Mouse (Mus musculus): ENCODE results near the gene Endov. TPM values are rescaled to one million over a fixed set of nuclear protein-coding genes. Genes with fewer than 3 reads are reported as not detected.

Gene Endov
- polyA plus RNA-seq, 1 experiment from 2014 or later = 16.3 TPM

DNA sequence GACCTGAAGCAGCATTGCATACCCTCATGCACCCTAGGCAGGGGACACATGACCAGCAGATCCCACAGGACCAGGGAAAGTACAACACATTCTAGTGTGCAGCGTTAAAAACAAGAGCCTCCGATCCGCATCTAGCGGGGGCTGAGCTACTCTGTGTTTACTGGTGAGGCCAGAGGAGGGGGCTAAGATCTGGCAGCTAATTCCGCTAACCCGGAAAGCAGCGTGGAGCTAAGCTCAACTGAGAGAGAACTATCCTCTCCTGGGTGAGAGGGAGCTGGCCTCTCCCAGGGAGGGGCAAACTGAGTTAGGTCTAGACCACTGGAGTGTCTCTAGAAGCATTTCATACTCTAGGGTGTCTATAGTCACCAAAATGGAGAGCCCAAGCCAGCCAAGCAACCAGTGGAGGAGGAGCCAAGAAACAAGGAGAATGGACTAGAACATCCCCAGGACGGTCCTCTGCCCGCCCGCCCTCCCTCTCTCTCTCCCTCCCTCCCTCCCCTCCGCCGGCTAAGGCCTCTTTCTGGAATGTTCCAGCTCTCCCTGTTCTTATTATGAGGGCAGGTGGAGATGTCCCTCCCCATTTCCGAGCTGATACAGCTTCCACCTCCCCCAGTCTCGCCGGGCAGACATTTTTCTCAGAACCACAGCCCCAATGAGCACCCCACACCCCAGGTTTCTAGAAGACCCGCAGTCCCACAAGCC is 52.8 kb downstream of the Endov start:
- Histone ChIP-seq H3K9me3 (replicated peaks; ENCODE audit: low read length) (no peaks in the 10 kb centered on the region), H3K27me3 (ENCODE audit: insufficient read depth, low read length) (peaks cover 35% of the 10 kb centered on the region), H3K4me3 (replicated peaks; ENCODE audit: low read depth, low read length) (no peak overlapping the region), H3K4me1 (replicated peaks; ENCODE audit: insufficient read depth, low read length) (peaks cover 22% of the 10 kb centered on the region), H3K36me3 (ENCODE audit: insufficient read depth, low read length) (no peaks in the 10 kb centered on the region), H3K9ac (ENCODE audit: low read depth, low read length) (no peak overlapping the region), H3K4me2 (ENCODE audit: low read length) (no peak overlapping the region), H3K27ac (no peak overlapping the region)
- no peak for ATAC-seq (replicated peaks; ENCODE audit: low FRiP score, low read depth)
- 56% methylated on average over 15 of the region's 16 CpGs for WGBS
- no peak for DNase-seq (ENCODE audit: low spot score)
- no peak for TF ChIP-seq CTCF (IDR thresholded peaks at IDR 0.05; ENCODE audit: low read depth)

DNA sequence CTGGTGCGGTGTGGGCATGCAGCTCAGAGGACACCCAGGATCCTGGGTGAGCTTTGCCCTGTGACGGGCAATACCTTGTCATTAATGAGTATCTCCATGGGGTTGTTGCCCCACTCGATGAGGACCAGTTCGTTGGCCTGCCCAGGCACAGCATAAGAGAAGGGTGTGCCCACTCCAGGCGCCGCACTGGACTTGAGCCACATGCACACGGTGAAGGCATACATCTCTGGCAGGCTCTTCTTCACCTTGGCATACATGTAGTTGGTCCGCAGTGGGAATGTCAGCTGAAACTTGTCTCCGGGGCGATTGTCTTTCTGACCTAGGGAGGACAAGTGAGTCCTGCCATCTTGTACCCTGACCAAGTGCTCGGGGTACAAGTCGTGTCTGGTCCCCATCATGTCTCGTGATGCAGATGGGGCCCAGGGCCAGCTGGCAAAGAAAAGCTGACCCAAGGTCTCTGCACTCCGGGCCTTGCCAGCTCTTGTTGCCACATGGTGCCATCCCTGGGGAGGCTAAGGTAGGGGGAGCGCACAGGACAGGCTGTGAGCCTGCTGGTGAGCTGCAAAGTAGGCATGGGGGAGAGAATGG is 53.5 kb downstream of the Endov start:
- H3K9ac ChIP-seq (ENCODE audit: low read depth, low read length) = no peak overlapping the region
- DNase-seq (ENCODE audit: low spot score) (no peak), ATAC-seq (replicated peaks; ENCODE audit: low FRiP score, low read depth) (no peak)
- H3K36me3 ChIP-seq (ENCODE audit: insufficient read depth, low read length) = no peaks in the 10 kb centered on the region
- H3K9me3 ChIP-seq (replicated peaks; ENCODE audit: low read length) = no peaks in the 10 kb centered on the region
- H3K4me2 ChIP-seq (ENCODE audit: low read length) = no peak overlapping the region
- peaks cover 28% of the 10 kb centered on the region for H3K4me1 ChIP-seq (replicated peaks; ENCODE audit: insufficient read depth, low read length)
- no peak overlapping the region for H3K4me3 ChIP-seq (replicated peaks; ENCODE audit: low read depth, low read length)
- 86% methylated on average over 15 of the region's 15 CpGs for WGBS
- no peak overlapping the region for H3K27ac ChIP-seq
- peaks cover 42% of the 10 kb centered on the region for H3K27me3 ChIP-seq (ENCODE audit: insufficient read depth, low read length)
- TF ChIP-seq CTCF (IDR thresholded peaks at IDR 0.05; ENCODE audit: low read depth) = no peak

DNA sequence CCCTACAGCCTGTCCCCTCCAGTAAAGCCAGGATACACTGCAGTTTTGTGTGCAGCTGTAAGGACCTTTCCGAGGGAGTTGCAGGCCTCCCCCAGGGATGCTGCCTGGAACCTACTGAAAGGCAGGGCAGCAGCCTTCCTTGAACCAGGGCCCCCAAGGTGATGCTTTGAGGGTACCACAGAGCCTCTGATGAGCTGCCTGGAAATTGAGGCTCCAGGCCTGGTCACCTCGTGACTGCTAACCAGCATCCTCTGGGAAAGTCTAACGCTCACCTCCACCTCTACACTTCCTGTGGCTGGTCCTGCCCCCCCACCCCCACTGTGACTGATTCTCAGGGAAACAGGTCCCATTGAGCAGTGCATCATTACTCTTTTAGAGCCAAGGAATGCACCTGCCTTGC is 54.1 kb downstream of the Endov start:
- ATAC-seq (replicated peaks; ENCODE audit: low FRiP score, low read depth) (no peak), DNase-seq (ENCODE audit: low spot score) (no peak)
- Histone ChIP-seq H3K4me2 (ENCODE audit: low read length) (no peak overlapping the region), H3K36me3 (ENCODE audit: insufficient read depth, low read length) (no peaks in the 10 kb centered on the region), H3K9me3 (replicated peaks; ENCODE audit: low read length) (no peaks in the 10 kb centered on the region), H3K4me3 (replicated peaks; ENCODE audit: low read depth, low read length) (no peak overlapping the region), H3K9ac (ENCODE audit: low read depth, low read length) (no peak overlapping the region), H3K27me3 (ENCODE audit: insufficient read depth, low read length) (peaks cover 48% of the 10 kb centered on the region), H3K27ac (no peak overlapping the region), H3K4me1 (replicated peaks; ENCODE audit: insufficient read depth, low read length) (peaks cover 28% of the 10 kb centered on the region)
- WGBS = 48% methylated on average over 3 of the region's 3 CpGs
- no peak for TF ChIP-seq CTCF (IDR thresholded peaks at IDR 0.05; ENCODE audit: low read depth)

DNA sequence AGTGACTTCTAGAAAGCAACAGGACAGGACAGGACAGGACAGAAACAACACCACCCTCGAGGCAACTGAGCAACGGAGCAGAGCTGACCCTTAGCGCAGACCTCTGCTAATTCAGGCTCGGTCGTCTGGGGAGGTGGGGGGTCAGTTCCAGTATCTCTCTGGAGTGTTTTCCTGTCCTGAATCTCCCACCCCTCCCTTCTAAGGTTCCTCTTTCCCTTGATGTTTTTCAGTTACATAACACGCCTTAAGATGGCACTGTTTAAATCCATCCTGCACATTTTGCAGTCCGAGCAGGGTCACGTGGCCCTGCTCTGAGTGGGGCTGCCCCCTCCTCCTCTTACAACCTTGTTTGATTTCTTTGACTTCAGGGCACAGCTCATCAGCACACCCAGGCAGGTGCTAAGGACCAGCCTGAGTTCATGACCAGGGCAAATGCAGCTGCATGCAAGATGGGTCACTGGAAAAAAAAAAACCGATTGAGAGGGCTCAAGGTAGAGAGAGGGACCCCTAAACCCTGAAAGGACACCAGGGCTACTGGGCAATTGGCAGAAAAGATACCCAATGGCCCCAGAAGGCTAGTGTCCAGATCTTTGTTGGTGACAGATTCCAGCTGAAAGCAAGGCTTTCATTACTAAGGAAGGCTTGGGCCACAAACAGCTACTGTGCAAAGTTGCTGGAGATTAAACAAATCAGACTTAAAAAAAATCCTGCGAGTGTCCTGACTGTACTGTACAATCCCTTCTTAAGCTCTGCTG is 54.8 kb downstream of the Endov start:
- Histone ChIP-seq H3K27me3 (ENCODE audit: insufficient read depth, low read length) (peaks cover 54% of the 10 kb centered on the region), H3K36me3 (ENCODE audit: insufficient read depth, low read length) (no peaks in the 10 kb centered on the region), H3K9ac (ENCODE audit: low read depth, low read length) (no peak overlapping the region), H3K27ac (no peak overlapping the region), H3K9me3 (replicated peaks; ENCODE audit: low read length) (no peaks in the 10 kb centered on the region), H3K4me1 (replicated peaks; ENCODE audit: insufficient read depth, low read length) (peaks cover 28% of the 10 kb centered on the region), H3K4me3 (replicated peaks; ENCODE audit: low read depth, low read length) (peak overlapping the region; percentile 54; the same call in 1 of the 2 replicates), H3K4me2 (ENCODE audit: low read length) (peak overlapping the region; percentile 98; the same call in 1 of the 2 replicates)
- DNase-seq (ENCODE audit: low spot score) (no peak), ATAC-seq (replicated peaks; ENCODE audit: low FRiP score, low read depth) (no peak)
- 6% methylated on average over 10 of the region's 10 CpGs for WGBS
- TF ChIP-seq CTCF (IDR thresholded peaks at IDR 0.05; ENCODE audit: low read depth) = peak; percentile 61

DNA sequence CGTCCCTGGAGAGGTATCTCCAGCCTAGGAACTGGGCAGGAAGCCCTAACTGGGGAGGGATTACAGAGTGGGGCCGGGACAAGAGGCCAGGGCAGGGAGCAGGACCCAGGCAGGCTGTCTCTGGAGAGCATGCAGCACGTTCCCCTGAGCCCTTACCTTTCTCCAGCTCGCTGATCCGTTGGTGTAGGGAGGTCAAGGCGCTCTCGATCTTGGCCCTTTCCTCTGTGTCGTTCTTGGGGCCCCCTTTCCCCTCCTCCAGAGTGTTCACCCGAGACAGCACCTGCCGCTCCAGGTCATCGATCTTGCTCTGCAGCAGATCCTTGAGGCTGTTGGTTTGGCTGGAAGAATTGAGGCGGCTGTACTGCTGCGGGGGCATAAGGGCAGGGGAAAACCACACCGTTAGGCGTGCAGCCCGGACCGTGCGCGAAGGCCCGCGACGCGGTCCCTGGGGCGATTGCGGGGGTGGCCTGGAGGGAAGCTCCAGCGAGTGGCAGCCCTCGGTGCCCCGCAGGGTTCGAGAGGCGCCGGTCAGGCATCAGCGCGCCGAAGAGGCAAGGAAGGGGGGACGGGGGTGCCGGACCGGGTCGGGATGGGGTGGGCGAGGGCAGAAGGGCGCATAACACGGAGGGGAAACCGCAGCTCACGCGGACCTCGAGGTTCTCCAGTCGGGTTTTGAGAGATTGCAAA is 55.5 kb downstream of the Endov start:
- ATAC-seq (replicated peaks; ENCODE audit: low FRiP score, low read depth) (no peak), DNase-seq (ENCODE audit: low spot score) (no peak)
- H3K4me3 ChIP-seq (replicated peaks; ENCODE audit: low read depth, low read length) = peak overlapping the region; percentile 54
- WGBS = under 1% methylated on average over 46 of the region's 46 CpGs
- peaks cover 57% of the 10 kb centered on the region for H3K27me3 ChIP-seq (ENCODE audit: insufficient read depth, low read length)
- no peak for TF ChIP-seq CTCF (IDR thresholded peaks at IDR 0.05; ENCODE audit: low read depth)
- no peaks in the 10 kb centered on the region for H3K9me3 ChIP-seq (replicated peaks; ENCODE audit: low read length)
- no peak overlapping the region for H3K27ac ChIP-seq
- peak overlapping the region; percentile 51; the same call in 1 of the 2 replicates for H3K9ac ChIP-seq (ENCODE audit: low read depth, low read length)
- peak overlapping the region; percentile 98 for H3K4me2 ChIP-seq (ENCODE audit: low read length)
- no peaks in the 10 kb centered on the region for H3K36me3 ChIP-seq (ENCODE audit: insufficient read depth, low read length)
- peaks cover 28% of the 10 kb centered on the region for H3K4me1 ChIP-seq (replicated peaks; ENCODE audit: insufficient read depth, low read length)
